Mouse (Mus musculus) macrophage (primary cell): ENCODE results near the gene Ms4a10. TPM values are rescaled to one million over a fixed set of nuclear protein-coding genes. Genes with fewer than 3 reads are reported as not detected.

Source experiments
- H3K27ac ChIP-seq: fragments of 350-480 bp; formaldehyde crosslinking; 2 replicates; pipeline ENCODE4 v1.9.0; 2021
- H3K36me3 ChIP-seq: fragments of 350-480 bp; formaldehyde crosslinking; 2 replicates; pipeline ENCODE4 v1.9.0; 2021; ENCODE audit errors: inconsistent target
- H3K4me3 ChIP-seq: fragments of 350-480 bp; formaldehyde crosslinking; 2 replicates; pipeline ENCODE4 v1.9.0; 2021; ENCODE audit errors: inconsistent target
- H3K79me2 ChIP-seq: fragments of 350-480 bp; formaldehyde crosslinking; 2 replicates; pipeline ENCODE4 v1.9.0; 2021; ENCODE audit errors: inconsistent target
- WGBS: methylation state at CpG from one replicate; pipeline ENCODE4 v1.1.7; 2026; ENCODE audit warnings: inconsistent platforms; ENCODE audit not compliant: missing documents; 5-methylcytosine and 5-hydroxymethylcytosine counted together
- polyA plus RNA-seq: library from polyadenylated mRNA; stranded (reverse); fragments of 250-400 nt; gene quantifications from 3 replicates; pipeline ENCODE4 v1.2.4, GENCODE M21; 2018; ENCODE audit warnings: inconsistent platforms

Gene Ms4a10
- polyA plus RNA-seq, 1 experiment from 2014 or later = not detected

GRCm38 (mm10) chr19:10916506-10916905 is 58.0 kb downstream of the Ms4a10 start:
- Histone ChIP-seq H3K4me3 (no peak overlapping the region), H3K27ac (no peak overlapping the region), H3K79me2 (no peaks in the 10 kb centered on the region), H3K36me3 (no peaks in the 10 kb centered on the region)
- whole genome bisulfite sequencing = 78% methylated on average over 5 of the region's 5 CpGs

GRCm38 (mm10) chr19:10914870-10915269 is 59.6 kb downstream of the Ms4a10 start:
- Histone ChIP-seq H3K27ac (no peak overlapping the region), H3K4me3 (no peak overlapping the region), H3K79me2 (no peaks in the 10 kb centered on the region), H3K36me3 (no peaks in the 10 kb centered on the region)
- 51% methylated on average over 2 of the region's 2 CpGs for WGBS

GRCm38 (mm10) chr19:10914291-10914690 is 60.2 kb downstream of the Ms4a10 start:
- Histone ChIP-seq H3K4me3 (no peak overlapping the region), H3K36me3 (no peaks in the 10 kb centered on the region), H3K27ac (no peak overlapping the region), H3K79me2 (no peaks in the 10 kb centered on the region)
- 6% methylated on average over 6 of the region's 7 CpGs for WGBS

Other genes with a start within 250 kb of the Ms4a10 start
- gene Cd5, start 235.7 kb downstream of the Ms4a10 start, polyA plus RNA-seq = 0.20 to 0.54 TPM (median 0.42 TPM) in 3 replicates
- gene Cd6, start 144.6 kb downstream of the Ms4a10 start, polyA plus RNA-seq = 0.06 to 0.12 TPM in 2 of 3 replicates, not detected in the other
- gene Slc15a3, start 134.9 kb downstream of the Ms4a10 start, polyA plus RNA-seq = 344 to 583 TPM (median 414 TPM) in 3 replicates
- gene Tmem132a, start 104.7 kb downstream of the Ms4a10 start, polyA plus RNA-seq = 6.0 to 22.3 TPM (median 10.1 TPM) in 3 replicates
- gene Tmem109, start 92.7 kb downstream of the Ms4a10 start, polyA plus RNA-seq = 30.6 to 77.7 TPM (median 50.2 TPM) in 3 replicates
- gene Prpf19, start 79.4 kb downstream of the Ms4a10 start, polyA plus RNA-seq = 43.4 to 93.2 TPM (median 51.6 TPM) in 3 replicates
- not detected in 3 replicates for gene Zp1, start 54.0 kb downstream of the Ms4a10 start, polyA plus RNA-seq
- not detected in 3 replicates for gene Ptgdr2, start 37.5 kb downstream of the Ms4a10 start, polyA plus RNA-seq
- 17.8 to 39.3 TPM (median 21.6 TPM) in 3 replicates for gene Ccdc86, start 25.4 kb downstream of the Ms4a10 start, polyA plus RNA-seq
- gene Ms4a15, start 18.6 kb upstream of the Ms4a10 start, polyA plus RNA-seq = not detected in 3 replicates
- gene Ms4a18, start 43.4 kb upstream of the Ms4a10 start, polyA plus RNA-seq = not detected in 3 replicates
- 0.63 TPM in 1 of 3 replicates, not detected in the others for gene Ms4a8a, start 106.4 kb upstream of the Ms4a10 start, polyA plus RNA-seq
- gene 1700017D01Rik, start 156.2 kb upstream of the Ms4a10 start, polyA plus RNA-seq = not detected in 3 replicates
- not detected in 3 replicates for gene 1700025F22Rik, start 190.7 kb upstream of the Ms4a10 start, polyA plus RNA-seq
- not detected in 3 replicates for gene Ms4a13, start 222.1 kb upstream of the Ms4a10 start, polyA plus RNA-seq